Comparison of ENCODE assay signal across 10 mouse cellular contexts in the genomic region with DNA sequence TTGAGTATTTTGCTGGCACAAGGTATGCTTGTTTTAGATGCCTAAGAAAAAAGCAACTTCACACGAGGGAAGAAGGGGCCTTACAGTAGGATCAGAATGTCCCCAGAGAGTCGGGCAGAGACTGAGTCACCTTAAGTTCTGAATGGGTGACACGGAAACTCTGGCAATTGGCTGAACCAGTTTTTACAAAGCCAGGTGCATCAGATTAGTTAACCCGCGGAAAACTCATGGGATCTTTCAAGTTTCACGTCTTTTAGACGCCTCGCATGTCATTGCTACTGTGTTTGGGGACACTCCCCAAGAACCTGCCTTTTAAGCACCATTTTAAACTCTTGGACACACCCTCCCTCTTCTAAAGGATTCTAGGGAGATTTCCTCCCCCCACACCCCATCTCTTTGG. TPM values are rescaled to one million over a fixed set of nuclear protein-coding genes. Genes with fewer than 3 reads are reported as not detected.
A peak's percentile ranks its signal among the peaks of the same experiment; 100 is the strongest.
DNase-seq lines count a peak whose midpoint lies in the region; ATAC-seq lines count a peak whose summit lies in the region.
"Had no signal": no experiment of that assay in that cellular context is flagged by ENCODE, and none has a peak within 500 bp of the region (broad histone marks: within the 10 kb centered on the region; RNA-seq: fewer than 3 reads in every experiment).

No protein-coding gene starts in this region.

- peak overlapping the region; percentile 94 for H3K9ac ChIP-seq in heart, embryonic 13.5 days
- no peak overlapping the region for H3K9ac ChIP-seq in neural tube, embryonic 11.5 days (ENCODE audit: low read length)
- no peak overlapping the region for H3K9ac ChIP-seq in limb, embryonic 13.5 days

- no peaks in the 10 kb centered on the region for H3K9me3 ChIP-seq in heart, embryonic 13.5 days
- no peaks in the 10 kb centered on the region for H3K9me3 ChIP-seq in neural tube, embryonic 11.5 days (ENCODE audit: control insufficient read depth, low read length)
- H3K9me3 ChIP-seq in limb, embryonic 13.5 days = no peaks in the 10 kb centered on the region

- peaks cover 44% of the 10 kb centered on the region for H3K4me1 ChIP-seq in heart, embryonic 13.5 days
- H3K4me1 ChIP-seq in neural tube, embryonic 11.5 days (ENCODE audit: control insufficient read depth, insufficient read depth, low read length) = no peaks in the 10 kb centered on the region
- peaks cover 11% of the 10 kb centered on the region for H3K4me1 ChIP-seq in limb, embryonic 13.5 days

- H3K27ac ChIP-seq in heart, embryonic 13.5 days (replicated peaks) = peak overlapping the region; percentile 81
- no peak overlapping the region for H3K27ac ChIP-seq in neural tube, embryonic 11.5 days (ENCODE audit: low read depth, low read length)
- H3K27ac ChIP-seq in limb, embryonic 13.5 days = no peak overlapping the region

- ATAC-seq in heart, embryonic 13.5 days (ENCODE audit: extremely low read depth, insufficient number of reproducible peaks, low FRiP score, low TSS enrichment) = no peak
- no peak for ATAC-seq in neural tube, embryonic 11.5 days (ENCODE audit: insufficient read depth, low FRiP score, low TSS enrichment)
- no peak for ATAC-seq in limb, embryonic 13.5 days (ENCODE audit: low FRiP score, low read depth)

- H3K36me3 ChIP-seq in heart, embryonic 13.5 days = peaks cover 4% of the 10 kb centered on the region; the same call in 1 of the 2 replicates
- no peaks in the 10 kb centered on the region for H3K36me3 ChIP-seq in neural tube, embryonic 11.5 days (ENCODE audit: control insufficient read depth, insufficient read depth, low read length)
- no peaks in the 10 kb centered on the region for H3K36me3 ChIP-seq in limb, embryonic 13.5 days

- H3K27me3 ChIP-seq in heart, embryonic 13.5 days (replicated peaks) = no peaks in the 10 kb centered on the region
- H3K27me3 ChIP-seq in neural tube, embryonic 11.5 days (ENCODE audit: control insufficient read depth, insufficient read depth, low read length) = peaks cover 15% of the 10 kb centered on the region
- peaks cover 28% of the 10 kb centered on the region for H3K27me3 ChIP-seq in limb, embryonic 13.5 days

- WGBS in heart, embryonic 13.5 days = 19% methylated on average over 8 of the region's 8 CpGs
- 29% methylated on average over 8 of the region's 8 CpGs for WGBS in neural tube, embryonic 11.5 days
- WGBS in limb, embryonic 13.5 days = 22% methylated on average over 8 of the region's 8 CpGs

- intact Hi-C loops in heart, postnatal 10 days (cut with DNase I) = no loop called here

- DNase-seq in heart, postnatal 10 days = no peak
- DNase-seq in neural tube, embryonic 11.5 days (ENCODE audit: low spot score) = no peak
- no peak for DNase-seq in neural tube, embryonic 10.5 days (ENCODE audit: extremely low spot score, low spot score)
- DNase-seq in adrenal gland, postnatal 25 days = no peak
- DNase-seq in frontal cortex, postnatal 10 days (ENCODE audit: low spot score in 2 of 2) = no peak
- no peak for DNase-seq in layer of hippocampus, postnatal 36 days
- DNase-seq: adrenal gland, adult 8-10 months had no signal

- H3K4me3 ChIP-seq in heart, embryonic 13.5 days = peak overlapping the region; percentile 92
- peak overlapping the region; percentile 65 for H3K4me3 ChIP-seq in neural tube, embryonic 11.5 days (ENCODE audit: low read depth, low read length)
- peak overlapping the region; percentile 68 for H3K4me3 ChIP-seq in limb, embryonic 13.5 days
- H3K4me3 ChIP-seq: myocyte had no signal

- H3K4me2 ChIP-seq in heart, embryonic 13.5 days = peak overlapping the region; percentile 88
- H3K4me2 ChIP-seq in neural tube, embryonic 11.5 days (ENCODE audit: low read depth) = peak overlapping the region; percentile 84
- peak overlapping the region; percentile 97 for H3K4me2 ChIP-seq in limb, embryonic 13.5 days (replicated peaks)

RNA-seq across cellular contexts. Expression of a gene that starts 1.3 kb away (rescaled TPM):
- polyA plus RNA-seq in heart, embryonic 13.5 days (2015; fragmentation: Nextera tagmentation; extraction: Ambion mirVana) = 66.1 and 69.8 TPM in 2 replicates
- total RNA-seq in heart, postnatal 10 days (2021) = 1 to 10 TPM; 7.9 to 9.6 TPM
- 18.0 and 19.9 TPM in 2 replicates for polyA plus RNA-seq in neural tube, embryonic 11.5 days (2014; fragmentation: Nextera tagmentation; extraction: Ambion mirVana)
- polyA plus RNA-seq in limb, embryonic 13.5 days (2015; fragmentation: Nextera tagmentation; extraction: Ambion mirVana) = 14.2 and 14.6 TPM in 2 replicates
- total RNA-seq in adrenal gland, postnatal 25 days (2021) = 2.7 and 4.4 TPM in 2 replicates
- 10 to 100 TPM; 36.7 to 44.1 TPM for total RNA-seq in layer of hippocampus, postnatal 36 days (2021)
- polyA plus RNA-seq: myocyte had no signal
